Mouse (Mus musculus): ENCODE results near the gene Cbx7. TPM values are rescaled to one million over a fixed set of nuclear protein-coding genes. Genes with fewer than 3 reads are reported as not detected.
"Not testable (repeated sequence)": the region's sequence is repeated elsewhere in the genome, so short reads cannot be mapped to it uniquely, and the experiment has no call there.

Gene Cbx7
- polyA plus RNA-seq, 1 experiment from 2014 or later, result 2.0 TPM

DNA sequence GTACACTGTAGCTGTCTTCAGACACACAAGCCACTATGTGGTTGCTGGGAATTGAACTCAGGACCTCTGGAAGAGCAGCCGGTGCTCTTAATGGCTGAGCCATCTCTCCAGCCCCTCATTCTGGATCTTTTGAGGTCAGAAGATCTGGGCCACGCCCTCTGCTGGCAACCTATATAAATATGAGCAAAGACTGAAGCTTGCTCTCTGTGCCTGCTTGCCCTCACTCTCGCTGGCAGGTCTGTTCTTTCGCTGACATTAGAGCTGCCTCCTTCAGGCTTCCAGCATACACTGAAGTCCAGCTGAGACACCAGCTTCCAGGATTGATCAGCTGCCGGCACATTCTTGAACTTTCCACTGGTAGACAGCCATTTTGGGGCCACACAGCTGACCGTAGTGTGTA, 23.2 kb downstream of the Cbx7 start:
- H3K9ac ChIP-seq (ENCODE audit: low read depth, low read length), result no peak overlapping the region
- no peaks in the 10 kb centered on the region for H3K27me3 ChIP-seq (ENCODE audit: control insufficient read depth, insufficient read depth, low read length)
- 73% methylated on average over 6 of the region's 6 CpGs for WGBS
- H3K36me3 ChIP-seq (ENCODE audit: control insufficient read depth, insufficient read depth, low read length), result no peaks in the 10 kb centered on the region
- H3K27ac ChIP-seq (ENCODE audit: low read depth, low read length), result no peak overlapping the region
- peaks cover 31% of the 10 kb centered on the region for H3K4me1 ChIP-seq (ENCODE audit: control insufficient read depth, insufficient read depth, low read length)
- ATAC-seq (ENCODE audit: low FRiP score, low TSS enrichment), result no peak
- no peak overlapping the region for H3K4me2 ChIP-seq (replicated peaks; ENCODE audit: low read depth, low read length)
- no peaks in the 10 kb centered on the region for H3K9me3 ChIP-seq (ENCODE audit: control insufficient read depth, low read length)
- no peak overlapping the region for H3K4me3 ChIP-seq (ENCODE audit: low read length)

GRCm38 (mm10) chr15:79946790-79947189, 24.1 kb downstream of the Cbx7 start:
- Histone ChIP-seq H3K4me2 (replicated peaks; ENCODE audit: low read depth, low read length) (no peak overlapping the region), H3K4me1 (ENCODE audit: control insufficient read depth, insufficient read depth, low read length) (peaks cover 28% of the 10 kb centered on the region), H3K36me3 (ENCODE audit: control insufficient read depth, insufficient read depth, low read length) (no peaks in the 10 kb centered on the region), H3K27me3 (ENCODE audit: control insufficient read depth, insufficient read depth, low read length) (no peaks in the 10 kb centered on the region), H3K9ac (ENCODE audit: low read depth, low read length) (no peak overlapping the region), H3K9me3 (ENCODE audit: control insufficient read depth, low read length) (no peaks in the 10 kb centered on the region), H3K4me3 (ENCODE audit: low read length) (no peak overlapping the region), H3K27ac (ENCODE audit: low read depth, low read length) (no peak overlapping the region)
- WGBS, result 68% methylated on average over 9 of the region's 9 CpGs
- ATAC-seq (ENCODE audit: low FRiP score, low TSS enrichment), result no peak

DNA sequence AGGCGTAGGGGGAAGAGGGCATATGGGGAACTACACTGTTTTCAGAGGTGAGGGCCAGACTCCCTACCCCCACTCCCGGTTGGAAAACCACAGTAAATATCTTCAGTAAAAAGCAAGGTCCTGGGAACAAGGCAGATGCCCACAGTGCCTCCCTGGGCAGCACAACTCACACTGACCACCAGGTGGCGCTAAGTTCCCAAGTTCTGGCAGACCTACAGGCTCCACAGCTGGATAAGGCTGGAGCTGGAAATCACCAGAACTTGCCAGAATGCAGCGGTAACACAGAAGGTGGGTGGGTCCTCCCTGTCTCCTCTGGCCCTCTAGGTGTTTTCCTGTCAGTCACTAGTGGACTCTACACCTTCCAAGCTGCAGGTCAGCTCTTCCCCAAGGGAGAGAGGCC, 24.9 kb downstream of the Cbx7 start:
- WGBS, result 12% methylated on average over 4 of the region's 4 CpGs
- Histone ChIP-seq H3K4me2 (replicated peaks; ENCODE audit: low read depth, low read length) (no peak overlapping the region), H3K9ac (ENCODE audit: low read depth, low read length) (no peak overlapping the region), H3K9me3 (ENCODE audit: control insufficient read depth, low read length) (no peaks in the 10 kb centered on the region), H3K27me3 (ENCODE audit: control insufficient read depth, insufficient read depth, low read length) (no peaks in the 10 kb centered on the region), H3K4me3 (ENCODE audit: low read length) (no peak overlapping the region), H3K36me3 (ENCODE audit: control insufficient read depth, insufficient read depth, low read length) (no peaks in the 10 kb centered on the region), H3K27ac (ENCODE audit: low read depth, low read length) (no peak overlapping the region), H3K4me1 (ENCODE audit: control insufficient read depth, insufficient read depth, low read length) (peaks cover 21% of the 10 kb centered on the region)
- ATAC-seq (ENCODE audit: low FRiP score, low TSS enrichment), result peak; percentile 73

- Histone ChIP-seq H3K4me1 (ENCODE audit: control insufficient read depth, insufficient read depth, low read length) (peaks cover 10% of the 10 kb centered on the region), H3K4me3 (ENCODE audit: low read length) (no peak overlapping the region), H3K9me3 (ENCODE audit: control insufficient read depth, low read length) (no peaks in the 10 kb centered on the region), H3K4me2 (replicated peaks; ENCODE audit: low read depth, low read length) (no peak overlapping the region), H3K27ac (ENCODE audit: low read depth, low read length) (no peak overlapping the region), H3K9ac (ENCODE audit: low read depth, low read length) (no peak overlapping the region), H3K36me3 (ENCODE audit: control insufficient read depth, insufficient read depth, low read length) (no peaks in the 10 kb centered on the region), H3K27me3 (ENCODE audit: control insufficient read depth, insufficient read depth, low read length) (no peaks in the 10 kb centered on the region)
- no peak for ATAC-seq (ENCODE audit: low FRiP score, low TSS enrichment)
- WGBS, result 73% methylated on average over 5 of the region's 5 CpGs
Observed at GRCm38 (mm10) chr15:79944948-79945347, 26.0 kb downstream of the Cbx7 start.

DNA sequence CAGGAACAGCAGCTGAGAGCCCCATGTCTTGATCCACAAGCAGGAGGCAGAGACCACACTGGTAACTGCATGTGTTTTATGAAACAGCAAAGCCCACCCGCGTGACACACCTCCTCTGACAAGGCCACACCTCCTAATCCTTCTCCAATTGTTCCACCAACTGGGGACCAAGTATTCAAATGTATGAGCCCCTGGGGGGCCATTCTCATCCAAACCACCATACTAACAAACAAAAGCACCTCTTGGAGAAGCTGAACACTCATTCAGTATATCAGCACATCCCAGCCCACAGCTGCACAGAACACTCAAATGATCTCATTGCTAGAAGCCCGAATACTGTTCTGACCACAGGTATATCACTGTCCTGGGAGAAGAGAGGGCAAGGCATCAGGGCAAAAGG, 27.3 kb downstream of the Cbx7 start:
- 97% methylated on average over 3 of the region's 3 CpGs for WGBS
- H3K4me3 ChIP-seq (ENCODE audit: low read length), result no peak overlapping the region
- no peaks in the 10 kb centered on the region for H3K27me3 ChIP-seq (ENCODE audit: control insufficient read depth, insufficient read depth, low read length)
- 0 out of 2 replicates have a peak, but pooled peaks cover 3% of the 10 kb centered on the region for H3K4me1 ChIP-seq (ENCODE audit: control insufficient read depth, insufficient read depth, low read length)
- no peak overlapping the region for H3K27ac ChIP-seq (ENCODE audit: low read depth, low read length)
- H3K9me3 ChIP-seq (ENCODE audit: control insufficient read depth, low read length), result no peaks in the 10 kb centered on the region
- no peak for ATAC-seq (ENCODE audit: low FRiP score, low TSS enrichment)
- H3K36me3 ChIP-seq (ENCODE audit: control insufficient read depth, insufficient read depth, low read length), result no peaks in the 10 kb centered on the region
- no peak overlapping the region for H3K9ac ChIP-seq (ENCODE audit: low read depth, low read length)
- H3K4me2 ChIP-seq (replicated peaks; ENCODE audit: low read depth, low read length), result no peak overlapping the region

GRCm38 (mm10) chr15:79942541-79942940, 28.4 kb downstream of the Cbx7 start:
- no peak overlapping the region for H3K4me3 ChIP-seq (ENCODE audit: low read length)
- no peaks in the 10 kb centered on the region for H3K27me3 ChIP-seq (ENCODE audit: control insufficient read depth, insufficient read depth, low read length)
- no peak overlapping the region for H3K9ac ChIP-seq (ENCODE audit: low read depth, low read length)
- no peak overlapping the region for H3K4me2 ChIP-seq (replicated peaks; ENCODE audit: low read depth, low read length)
- H3K9me3 ChIP-seq (ENCODE audit: control insufficient read depth, low read length), result no peaks in the 10 kb centered on the region
- no peak overlapping the region for H3K27ac ChIP-seq (ENCODE audit: low read depth, low read length)
- H3K4me1 ChIP-seq (ENCODE audit: control insufficient read depth, insufficient read depth, low read length), result 0 out of 2 replicates have a peak, but pooled peaks cover 3% of the 10 kb centered on the region
- H3K36me3 ChIP-seq (ENCODE audit: control insufficient read depth, insufficient read depth, low read length), result no peaks in the 10 kb centered on the region
- 83% methylated on average over 6 of the region's 6 CpGs for WGBS
- no peak for ATAC-seq (ENCODE audit: low FRiP score, low TSS enrichment)

- no peak overlapping the region for H3K4me3 ChIP-seq (ENCODE audit: low read length)
Observed at GRCm38 (mm10) chr15:79940932-79941331, 30.0 kb downstream of the Cbx7 start.

DNA sequence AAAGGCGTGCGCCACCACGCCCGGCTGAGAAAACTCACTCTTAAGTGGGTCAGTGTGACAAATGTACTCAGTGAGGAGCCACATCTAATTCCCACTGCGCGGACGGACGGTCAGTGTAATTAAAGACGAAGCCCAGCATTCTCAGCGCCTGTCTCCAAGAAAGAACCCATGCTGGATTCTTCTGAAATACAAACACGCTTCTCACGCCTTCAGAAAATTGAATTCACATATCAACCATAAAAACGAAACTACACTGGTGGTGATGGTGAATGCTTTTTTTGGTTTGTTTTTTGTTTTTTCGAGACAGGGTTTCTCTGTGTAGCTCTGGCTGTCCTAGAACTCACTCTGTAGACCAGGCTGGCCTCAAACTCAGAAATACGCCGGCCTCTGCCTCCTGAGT, 31.0 kb downstream of the Cbx7 start:
- no peak for ATAC-seq (ENCODE audit: low FRiP score, low TSS enrichment)
- Histone ChIP-seq H3K9ac (ENCODE audit: low read depth, low read length) (no peak overlapping the region), H3K9me3 (ENCODE audit: control insufficient read depth, low read length) (no peaks in the 10 kb centered on the region), H3K27ac (ENCODE audit: low read depth, low read length) (no peak overlapping the region), H3K27me3 (ENCODE audit: control insufficient read depth, insufficient read depth, low read length) (0 out of 2 replicates have a peak, but pooled peaks cover 3% of the 10 kb centered on the region), H3K4me2 (replicated peaks; ENCODE audit: low read depth, low read length) (no peak overlapping the region), H3K4me1 (ENCODE audit: control insufficient read depth, insufficient read depth, low read length) (no peaks in the 10 kb centered on the region), H3K36me3 (ENCODE audit: control insufficient read depth, insufficient read depth, low read length) (no peaks in the 10 kb centered on the region), H3K4me3 (ENCODE audit: low read length) (no peak overlapping the region)
- 88% methylated on average over 16 of the region's 16 CpGs for WGBS

More at GRCm38 (mm10) chr15:79940932-79941331, 30.0 kb downstream of the Cbx7 start:
- Histone ChIP-seq H3K27me3 (ENCODE audit: control insufficient read depth, insufficient read depth, low read length) (no peaks in the 10 kb centered on the region), H3K9me3 (ENCODE audit: control insufficient read depth, low read length) (no peaks in the 10 kb centered on the region), H3K27ac (ENCODE audit: low read depth, low read length) (no peak overlapping the region), H3K36me3 (ENCODE audit: control insufficient read depth, insufficient read depth, low read length) (no peaks in the 10 kb centered on the region), H3K9ac (ENCODE audit: low read depth, low read length) (no peak overlapping the region), H3K4me2 (replicated peaks; ENCODE audit: low read depth, low read length) (no peak overlapping the region), H3K4me1 (ENCODE audit: control insufficient read depth, insufficient read depth, low read length) (no peaks in the 10 kb centered on the region)
- 32% methylated on average over 8 of the region's 8 CpGs for WGBS
- no peak for ATAC-seq (ENCODE audit: low FRiP score, low TSS enrichment)

- 78% methylated on average over 4 of the region's 7 CpGs for WGBS
- H3K27me3 ChIP-seq (ENCODE audit: control insufficient read depth, insufficient read depth, low read length); ATAC-seq (ENCODE audit: low FRiP score, low TSS enrichment); H3K4me3 ChIP-seq (ENCODE audit: low read length); H3K9ac ChIP-seq (ENCODE audit: low read depth, low read length); H3K9me3 ChIP-seq (ENCODE audit: control insufficient read depth, low read length); H3K27ac ChIP-seq (ENCODE audit: low read depth, low read length); H3K4me1 ChIP-seq (ENCODE audit: control insufficient read depth, insufficient read depth, low read length); H3K36me3 ChIP-seq (ENCODE audit: control insufficient read depth, insufficient read depth, low read length); H3K4me2 ChIP-seq (replicated peaks; ENCODE audit: low read depth, low read length): not testable (repeated sequence)
Observed at GRCm38 (mm10) chr15:79939501-79939900, 31.4 kb downstream of the Cbx7 start.
